Mouse (Mus musculus) urinary bladder, adult 18-20 months (tissue): ENCODE measurements around the gene Sfxn5.
A peak's percentile ranks its signal among the peaks of the same experiment; 100 is the strongest.

ENCODE experiments used
- DNase-seq, 2 experiments: peaks; one replicate each; pipeline ENCODE4 v3.0.0; 2022; ENCODE audit warnings: low spot score in 2 of 2, mixed read lengths in 2 of 2

Sfxn5 gene

GRCm38 (mm10) chr6:85290869-85291824, 42.1 kb downstream of the Sfxn5 start:
- no peak for DNase-seq

- DNase-seq, result no peak
Measured at GRCm38 (mm10) chr6:85288193-85288857, 44.9 kb downstream of the Sfxn5 start.

- no peak for DNase-seq
Measured at GRCm38 (mm10) chr6:85286283-85287047, 46.8 kb downstream of the Sfxn5 start.

- no peak for DNase-seq
Measured at GRCm38 (mm10) chr6:85280871-85281270, 52.4 kb downstream of the Sfxn5 start.

GRCm38 (mm10) chr6:85276571-85276970, 56.7 kb downstream of the Sfxn5 start:
- no peak for DNase-seq

- DNase-seq, result peak in 1 of 2 experiments; percentile 30
Measured at GRCm38 (mm10) chr6:85272436-85272835, 60.8 kb downstream of the Sfxn5 start.

GRCm38 (mm10) chr6:85266060-85266459, 67.2 kb downstream of the Sfxn5 start:
- DNase-seq, result no peak

GRCm38 (mm10) chr6:85264982-85265518, 68.2 kb downstream of the Sfxn5 start:
- DNase-seq, result no peak

- DNase-seq, result peak in 1 of 2 experiments; percentile 30
Measured at GRCm38 (mm10) chr6:85262865-85263515, 70.2 kb downstream of the Sfxn5 start.

GRCm38 (mm10) chr6:85259094-85259630, 74.1 kb downstream of the Sfxn5 start:
- DNase-seq, result no peak

GRCm38 (mm10) chr6:85255578-85255977, 77.6 kb downstream of the Sfxn5 start:
- no peak for DNase-seq

GRCm38 (mm10) chr6:85253994-85254541, 79.2 kb downstream of the Sfxn5 start:
- no peak for DNase-seq

- no peak for DNase-seq
Measured at GRCm38 (mm10) chr6:85253275-85253674, 79.9 kb downstream of the Sfxn5 start.

GRCm38 (mm10) chr6:85252251-85253058, 80.8 kb downstream of the Sfxn5 start:
- no peak for DNase-seq

GRCm38 (mm10) chr6:85250811-85251241, 82.4 kb downstream of the Sfxn5 start:
- no peak for DNase-seq

GRCm38 (mm10) chr6:85249821-85250220, 83.4 kb downstream of the Sfxn5 start:
- DNase-seq, result no peak

- peak; percentile 28 to 80 for DNase-seq
Measured at GRCm38 (mm10) chr6:85239044-85239489, 94.2 kb downstream of the Sfxn5 start.

GRCm38 (mm10) chr6:85237595-85238337, 95.5 kb downstream of the Sfxn5 start:
- no peak for DNase-seq

GRCm38 (mm10) chr6:85237001-85237400, 96.2 kb downstream of the Sfxn5 start:
- DNase-seq, result no peak
